Mouse (Mus musculus) G1E-ER4 (cell line): ENCODE measurements around the gene Sgca. TPM values are rescaled to one million over a fixed set of nuclear protein-coding genes. Genes with fewer than 3 reads are reported as not detected.

ENCODE experiments used
- GATA1 ChIP-seq: IDR thresholded peaks from one replicate; pipeline ENCODE4 v1.8.0; 2012; ENCODE audit warnings: low read length, inconsistent platforms
- polyA plus RNA-seq: library from polyadenylated mRNA; stranded (reverse); fragments of >175 nt; gene quantifications from 2 replicates; pipeline ENCODE4 v1.2.3, GENCODE M21; 2012

Sgca gene
- polyA plus RNA-seq, 1 experiment = not detected

DNA sequence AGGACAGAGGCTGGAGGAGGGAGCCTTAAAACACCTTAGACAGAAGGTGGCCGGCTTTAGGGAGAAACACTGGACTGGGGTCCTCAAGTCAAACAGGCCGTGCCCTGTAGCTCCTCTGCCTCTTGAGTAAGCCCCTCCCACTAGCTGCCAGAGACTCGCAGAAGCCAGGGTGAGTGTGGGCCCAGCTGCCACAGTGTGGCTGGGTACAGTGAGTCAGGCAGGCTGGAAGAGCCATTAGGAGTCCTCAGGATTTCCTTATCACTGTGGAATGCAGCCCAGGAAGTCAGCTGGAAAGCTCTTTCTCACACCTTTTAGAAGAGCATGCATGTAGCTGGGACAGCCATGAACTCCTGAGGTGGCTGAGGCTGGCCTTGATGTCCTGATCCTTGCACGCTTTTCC, 59.6 kb downstream of the Sgca start:
- TF ChIP-seq GATA1 = no peak

DNA sequence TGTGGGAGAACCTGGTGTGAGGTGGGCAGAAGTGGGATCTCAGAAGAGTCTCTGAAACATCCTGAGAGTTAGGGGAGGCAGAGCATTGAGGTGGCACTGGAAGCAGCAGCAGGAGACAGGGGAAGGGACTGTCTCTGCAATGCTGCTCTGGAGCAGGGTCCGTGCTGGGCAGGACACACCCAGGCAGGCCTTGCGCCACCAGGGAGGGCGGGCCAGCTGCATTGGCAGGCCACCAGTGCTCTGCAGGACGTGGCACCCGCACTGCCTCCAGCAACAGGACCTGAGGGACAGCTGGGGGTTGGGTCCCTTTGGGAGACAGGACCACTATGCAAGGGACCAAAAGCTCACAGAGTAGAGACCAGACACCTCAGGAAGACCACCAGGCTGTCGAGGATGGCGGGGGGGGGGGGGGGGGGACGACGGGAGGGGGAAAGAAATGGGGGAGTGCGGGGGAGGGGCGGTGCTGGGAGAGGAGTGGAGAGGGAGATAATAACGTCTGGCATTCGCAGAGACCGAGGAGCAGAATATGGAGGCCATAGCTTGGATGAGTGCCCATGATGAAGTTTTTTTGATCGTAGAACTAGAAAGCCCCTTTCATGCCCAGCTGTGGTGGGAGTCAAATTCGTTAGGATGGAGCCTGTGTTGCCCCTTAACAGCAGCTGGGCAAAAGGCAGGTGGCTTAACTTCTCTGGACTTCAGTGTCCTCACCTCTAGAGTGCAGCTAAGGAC, 60.3 kb downstream of the Sgca start:
- TF ChIP-seq GATA1 = no peak

DNA sequence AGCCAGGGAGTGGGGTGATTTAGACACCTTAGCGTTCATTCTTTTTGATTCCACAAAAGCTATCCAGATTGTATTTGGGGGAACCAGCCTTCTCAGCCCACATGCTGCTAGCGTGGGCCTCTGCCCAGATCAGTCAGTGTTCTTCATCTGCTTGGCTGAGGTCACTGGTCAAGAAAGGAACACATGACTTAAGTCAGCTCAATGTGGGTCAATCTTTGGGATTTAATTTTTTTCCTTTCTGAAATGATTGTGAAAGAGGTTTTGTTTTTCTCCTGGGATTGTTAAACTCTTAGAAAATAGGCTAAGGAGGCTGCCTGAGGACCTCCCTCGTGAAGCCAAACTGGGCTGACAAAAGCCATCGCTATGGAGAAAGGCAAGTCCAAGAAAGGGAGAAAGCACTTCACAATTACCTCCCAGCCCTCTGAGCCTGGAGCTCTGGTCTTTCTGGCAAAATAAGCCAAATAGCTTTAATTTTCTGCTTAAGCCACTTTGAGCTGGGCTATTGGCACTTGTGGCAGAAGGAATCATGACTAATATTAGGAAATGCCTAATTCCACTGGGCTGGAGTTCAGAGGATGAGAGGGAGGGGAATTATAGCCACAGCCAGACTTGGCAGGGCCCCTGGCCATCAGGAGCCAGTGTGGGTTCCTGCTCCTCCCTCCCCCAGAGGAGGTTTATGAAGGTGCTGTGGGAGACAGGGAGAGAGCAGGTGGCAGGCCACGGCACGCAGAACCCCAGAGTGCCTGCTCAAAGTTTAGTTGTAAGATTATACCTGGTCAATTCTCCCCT, 62.6 kb downstream of the Sgca start:
- TF ChIP-seq GATA1 = no peak

Other genes with a start within 250 kb of the Sgca start
- 0.06 and 0.12 TPM in 2 replicates for gene Cdc34b, start 234.5 kb downstream of the Sgca start, polyA plus RNA-seq
- gene Tmem92, start 193.6 kb downstream of the Sgca start, polyA plus RNA-seq = not detected in 2 replicates
- gene Col1a1, start 40.1 kb downstream of the Sgca start, polyA plus RNA-seq = 0.01 TPM in 2 replicates
- not detected in 2 replicates for gene Hils1, start 8.7 kb downstream of the Sgca start, polyA plus RNA-seq
- gene Ppp1r9b, start 14.7 kb upstream of the Sgca start, polyA plus RNA-seq = 208 and 249 TPM in 2 replicates
- gene Samd14, start 33.6 kb upstream of the Sgca start, polyA plus RNA-seq = 370 and 460 TPM in 2 replicates
- gene Pdk2, start 65.0 kb upstream of the Sgca start, polyA plus RNA-seq = 32.6 and 36.2 TPM in 2 replicates
- gene Itga3, start 100.5 kb upstream of the Sgca start, polyA plus RNA-seq = not detected in 2 replicates
- gene Dlx3, start 143.8 kb upstream of the Sgca start, polyA plus RNA-seq = not detected in 2 replicates
- gene Dlx4, start 169.9 kb upstream of the Sgca start, polyA plus RNA-seq = not detected in 2 replicates